Mouse (Mus musculus): Measurements from ENCODE around the gene Plekho2.

Plekho2 gene

GRCm38 (mm10) chr9:65586406-65587269 lies 6.8 kb upstream of the Plekho2 start, which contains the start of gene Pif1:
Gene Pif1, plus strand, starts transcription at chr9:65587160.
- DNase-seq (ENCODE audit: low read depth, low spot score): no peak

GRCm38 (mm10) chr9:65583045-65583444 lies 3.2 kb upstream of the Plekho2 start:
- DNase-seq (ENCODE audit: low read depth, low spot score): no peak

GRCm38 (mm10) chr9:65580401-65581256 lies 789 bp upstream of the Plekho2 start:
- DNase-seq (ENCODE audit: low read depth, low spot score): peak; percentile 66

GRCm38 (mm10) chr9:65578801-65579249 lies 1.0 kb downstream of the Plekho2 start:
- no peak for DNase-seq (ENCODE audit: low read depth, low spot score)

- no peak for DNase-seq (ENCODE audit: low read depth, low spot score)
Measured at GRCm38 (mm10) chr9:65577511-65578196, 2.2 kb downstream of the Plekho2 start.

- no peak for DNase-seq (ENCODE audit: low read depth, low spot score)
Measured at GRCm38 (mm10) chr9:65576861-65577510, 2.9 kb downstream of the Plekho2 start.

- DNase-seq (ENCODE audit: low read depth, low spot score): no peak
Measured at GRCm38 (mm10) chr9:65575393-65576196, 4.2 kb downstream of the Plekho2 start.

- no peak for DNase-seq (ENCODE audit: low read depth, low spot score)
Measured at GRCm38 (mm10) chr9:65574513-65575392, 5.1 kb downstream of the Plekho2 start.

- no peak for DNase-seq (ENCODE audit: low read depth, low spot score)
Measured at GRCm38 (mm10) chr9:65572837-65573236, 7.0 kb downstream of the Plekho2 start.

- DNase-seq (ENCODE audit: low read depth, low spot score): no peak
Measured at GRCm38 (mm10) chr9:65569491-65569971, 10.3 kb downstream of the Plekho2 start.

- DNase-seq (ENCODE audit: low read depth, low spot score): no peak
Measured at GRCm38 (mm10) chr9:65568787-65569186, 11.1 kb downstream of the Plekho2 start.

- DNase-seq (ENCODE audit: low read depth, low spot score): no peak
Measured at GRCm38 (mm10) chr9:65564698-65565097, 15.1 kb downstream of the Plekho2 start.

GRCm38 (mm10) chr9:65563073-65563472 lies 16.8 kb downstream of the Plekho2 start:
- no peak for DNase-seq (ENCODE audit: low read depth, low spot score)

- no peak for DNase-seq (ENCODE audit: low read depth, low spot score)
Measured at GRCm38 (mm10) chr9:65562081-65562506, 17.7 kb downstream of the Plekho2 start.

- no peak for DNase-seq (ENCODE audit: low read depth, low spot score)
Measured at GRCm38 (mm10) chr9:65561016-65561415, 18.8 kb downstream of the Plekho2 start.

- no peak for DNase-seq (ENCODE audit: low read depth, low spot score)
Measured at GRCm38 (mm10) chr9:65558806-65559205, 21.0 kb downstream of the Plekho2 start.

GRCm38 (mm10) chr9:65556979-65557378 lies 22.9 kb downstream of the Plekho2 start:
- DNase-seq (ENCODE audit: low read depth, low spot score): no peak

- no peak for DNase-seq (ENCODE audit: low read depth, low spot score)
Measured at GRCm38 (mm10) chr9:65556349-65556748, 23.5 kb downstream of the Plekho2 start.

- DNase-seq (ENCODE audit: low read depth, low spot score): no peak
Measured at GRCm38 (mm10) chr9:65555621-65556020, 24.2 kb downstream of the Plekho2 start.
